Mouse (Mus musculus) liver, postnatal 0 days (tissue): ENCODE data around the gene Gm8122.
"Not testable (repeated sequence)": the region's sequence is repeated elsewhere in the genome, so short reads cannot be mapped to it uniquely, and the experiment has no call there.

Source experiments
- CTCF ChIP-seq: sonication (generic); IDR thresholded peaks from 2 replicates; pipeline ENCODE4 v1.5.1; 2016; ENCODE audit warnings: antibody characterized with exemption, low read depth
- EP300 ChIP-seq: IDR thresholded peaks from 2 replicates; pipeline ENCODE4 v1.6.1; 2016; ENCODE audit warnings: antibody characterized with exemption, low read depth, mild to moderate bottlenecking

DNA sequence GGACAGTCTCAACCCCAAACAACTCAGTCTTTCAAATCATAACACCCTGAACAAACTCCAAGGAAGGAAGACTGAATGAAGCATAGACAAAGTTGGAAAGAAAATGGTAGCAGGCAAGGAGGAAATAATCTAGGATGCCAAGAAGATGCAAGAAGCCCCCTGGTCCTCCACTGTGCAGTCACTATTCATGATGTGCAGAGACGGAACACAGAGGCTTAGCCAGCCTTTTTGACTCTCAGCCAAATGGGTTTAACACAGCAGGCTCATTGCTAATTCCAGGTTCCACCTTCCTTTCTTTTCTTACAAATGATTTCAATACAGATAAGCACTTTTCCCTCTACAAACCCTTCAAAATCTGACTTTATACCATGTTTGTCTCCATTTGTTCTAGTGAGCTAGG, 38.1 kb upstream of the Gm8122 start:
- not testable (repeated sequence) for TF ChIP-seq CTCF, EP300
